Comparison of ENCODE assay signal across 15 mouse cellular contexts in the genomic region with DNA sequence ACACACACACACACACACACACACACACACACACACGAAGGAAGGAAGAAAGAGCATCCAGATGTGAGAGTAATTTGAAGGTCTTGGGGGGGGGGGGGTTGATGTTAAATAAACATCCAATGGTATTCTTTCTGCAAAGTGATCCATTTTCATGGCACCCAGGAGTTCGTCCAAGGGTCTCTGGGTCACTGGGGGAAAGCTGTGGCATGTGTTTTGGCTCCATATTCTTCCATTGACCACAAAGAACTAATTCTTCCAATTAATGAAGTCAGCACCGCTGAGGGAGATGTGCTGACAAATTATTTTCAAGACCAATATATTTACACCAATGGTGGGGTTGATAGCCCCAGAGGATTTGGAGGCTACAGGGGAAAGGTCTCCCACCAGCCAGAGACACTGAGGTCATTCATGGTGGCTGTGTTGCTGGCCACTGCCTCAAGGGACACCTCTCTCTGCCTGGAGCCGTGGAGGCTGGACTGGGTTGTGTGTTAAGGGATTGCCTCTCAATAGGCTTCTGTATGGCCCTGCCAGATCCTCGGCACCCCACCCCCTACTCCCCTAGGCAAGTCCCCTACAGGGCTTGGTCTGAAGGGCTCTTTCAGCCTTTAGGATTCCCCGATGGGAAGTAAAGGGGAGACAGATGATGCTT.
A peak's percentile ranks its signal among the peaks of the same experiment; 100 is the strongest.
DNase-seq lines count a peak whose midpoint lies in the region; ATAC-seq and TF ChIP-seq lines count a peak whose summit lies in the region.
"Had no signal": no experiment of that assay in that cellular context is flagged by ENCODE, and none has a peak within 500 bp of the region (broad histone marks: within the 10 kb centered on the region; RNA-seq: fewer than 3 reads in every experiment).

No protein-coding gene starts in this region.

- no peak for TF ChIP-seq EP300 in lung, postnatal 0 days (IDR thresholded peaks at IDR 0.05)

- H3K4me1 ChIP-seq in heart, embryonic 15.5 days (replicated peaks): peaks cover 25% of the 10 kb centered on the region
- H3K4me1 ChIP-seq in lung, embryonic 14.5 days (ENCODE audit: insufficient read depth): peaks cover 26% of the 10 kb centered on the region; the same call in 1 of the 2 replicates
- H3K4me1 ChIP-seq in lung, postnatal 0 days (ENCODE audit: insufficient read depth, low read depth, low read length): no peaks in the 10 kb centered on the region
- H3K4me1 ChIP-seq in embryonic facial prominence, embryonic 14.5 days (ENCODE audit: control insufficient read depth, insufficient read depth, low read length): peaks cover 10% of the 10 kb centered on the region
- peaks cover 11% of the 10 kb centered on the region; the same call in 1 of the 2 replicates for H3K4me1 ChIP-seq in stomach, embryonic 14.5 days (ENCODE audit: control insufficient read depth, insufficient read depth, low read length)

- no peak overlapping the region for H3K4me3 ChIP-seq in heart, embryonic 15.5 days
- no peak overlapping the region for H3K4me3 ChIP-seq in lung, embryonic 14.5 days (ENCODE audit: low read depth, low read length)
- H3K4me3 ChIP-seq in lung, postnatal 0 days (ENCODE audit: low read depth, low read length): no peak overlapping the region
- H3K4me3 ChIP-seq in embryonic facial prominence, embryonic 14.5 days (ENCODE audit: low read depth, low read length): no peak overlapping the region
- no peak overlapping the region for H3K4me3 ChIP-seq in stomach, embryonic 14.5 days (ENCODE audit: low read depth, low read length)
- H3K4me3 ChIP-seq: forebrain, embryonic 15.5 days; hindbrain, embryonic 15.5 days; myocyte had no signal

- H3K27ac ChIP-seq in heart, embryonic 15.5 days: 0 out of 2 replicates have a peak overlapping the region, but pooled peaks have one; percentile 34
- peak overlapping the region; percentile 64; the same call in 1 of the 2 replicates for H3K27ac ChIP-seq in lung, embryonic 14.5 days (ENCODE audit: low read depth)
- H3K27ac ChIP-seq in lung, postnatal 0 days (ENCODE audit: low read length): no peak overlapping the region
- no peak overlapping the region; the same call in 1 of the 2 replicates for H3K27ac ChIP-seq in embryonic facial prominence, embryonic 14.5 days (replicated peaks; ENCODE audit: low read depth, low read length)
- peak overlapping the region; percentile 28; the same call in 1 of the 2 replicates for H3K27ac ChIP-seq in stomach, embryonic 14.5 days (ENCODE audit: low read length)
- H3K27ac ChIP-seq: forebrain, embryonic 15.5 days; hindbrain, embryonic 15.5 days had no signal

- H3K27me3 ChIP-seq in heart, embryonic 15.5 days: no peaks in the 10 kb centered on the region
- H3K27me3 ChIP-seq in lung, embryonic 14.5 days (ENCODE audit: insufficient read depth, low read length): no peaks in the 10 kb centered on the region
- no peaks in the 10 kb centered on the region for H3K27me3 ChIP-seq in lung, postnatal 0 days (replicated peaks; ENCODE audit: insufficient read depth, low read length)
- H3K27me3 ChIP-seq in embryonic facial prominence, embryonic 14.5 days (replicated peaks; ENCODE audit: control insufficient read depth, insufficient read depth, low read length): peaks cover 8% of the 10 kb centered on the region; the same call in 1 of the 2 replicates
- no peaks in the 10 kb centered on the region for H3K27me3 ChIP-seq in stomach, embryonic 14.5 days (ENCODE audit: control insufficient read depth, insufficient read depth, low read length)
- H3K27me3 ChIP-seq: forebrain, embryonic 15.5 days; hindbrain, embryonic 15.5 days had no signal

- no peaks in the 10 kb centered on the region for H3K36me3 ChIP-seq in heart, embryonic 15.5 days
- H3K36me3 ChIP-seq in lung, embryonic 14.5 days (ENCODE audit: insufficient read depth): no peaks in the 10 kb centered on the region
- no peaks in the 10 kb centered on the region for H3K36me3 ChIP-seq in lung, postnatal 0 days (ENCODE audit: insufficient read depth, low read length)
- H3K36me3 ChIP-seq in embryonic facial prominence, embryonic 14.5 days (ENCODE audit: control insufficient read depth, insufficient read depth, low read length): no peaks in the 10 kb centered on the region
- no peaks in the 10 kb centered on the region for H3K36me3 ChIP-seq in stomach, embryonic 14.5 days (ENCODE audit: control insufficient read depth, insufficient read depth, low read length)
- H3K36me3 ChIP-seq: forebrain, embryonic 15.5 days; hindbrain, embryonic 15.5 days had no signal

- H3K9me3 ChIP-seq in heart, embryonic 15.5 days (replicated peaks): no peaks in the 10 kb centered on the region
- H3K9me3 ChIP-seq in lung, embryonic 14.5 days (ENCODE audit: low read depth, low read length): no peaks in the 10 kb centered on the region
- H3K9me3 ChIP-seq in lung, postnatal 0 days (ENCODE audit: low read length): no peaks in the 10 kb centered on the region
- no peaks in the 10 kb centered on the region for H3K9me3 ChIP-seq in embryonic facial prominence, embryonic 14.5 days (ENCODE audit: control insufficient read depth, low read length)
- no peaks in the 10 kb centered on the region for H3K9me3 ChIP-seq in stomach, embryonic 14.5 days (ENCODE audit: control insufficient read depth, low read depth, low read length)
- H3K9me3 ChIP-seq: forebrain, embryonic 15.5 days; hindbrain, embryonic 15.5 days had no signal

- WGBS in heart, embryonic 15.5 days: 55% methylated on average over 6 of the region's 6 CpGs
- 18% methylated on average over 6 of the region's 6 CpGs for WGBS in lung, embryonic 14.5 days
- 52% methylated on average over 5 of the region's 6 CpGs for WGBS in lung, postnatal 0 days
- WGBS in embryonic facial prominence, embryonic 14.5 days: 24% methylated on average over 5 of the region's 6 CpGs
- WGBS in stomach, embryonic 14.5 days: 39% methylated on average over 5 of the region's 6 CpGs

- no peak overlapping the region for H3K4me2 ChIP-seq in heart, embryonic 15.5 days
- H3K4me2 ChIP-seq in lung, embryonic 14.5 days: no peak overlapping the region
- no peak overlapping the region for H3K4me2 ChIP-seq in lung, postnatal 0 days (replicated peaks; ENCODE audit: low read depth, low read length)
- no peak overlapping the region for H3K4me2 ChIP-seq in embryonic facial prominence, embryonic 14.5 days (ENCODE audit: low read depth, low read length)
- H3K4me2 ChIP-seq in stomach, embryonic 14.5 days (replicated peaks; ENCODE audit: low read depth, low read length): no peak overlapping the region
- H3K4me2 ChIP-seq: forebrain, embryonic 15.5 days; hindbrain, embryonic 15.5 days had no signal

- no peak for DNase-seq in heart, postnatal 4 days
- DNase-seq in lung, embryonic 14.5 days: peak; percentile 62
- no peak for DNase-seq in lung, postnatal 0 days (ENCODE audit: low spot score)
- no peak for DNase-seq in embryonic facial prominence, embryonic 14.5 days (ENCODE audit: low spot score)
- no peak for DNase-seq in gastrocnemius, postnatal 25 days
- DNase-seq: adrenal gland, adult 2 months; gastrocnemius, postnatal 10 days; lung, adult 2 months; thymus, postnatal 4 days had no signal

- no peak; the same call in 1 of the 2 replicates for ATAC-seq in heart, embryonic 15.5 days (replicated peaks; ENCODE audit: insufficient number of reproducible peaks, insufficient read depth, low FRiP score, low read depth)
- ATAC-seq in lung, embryonic 14.5 days (ENCODE audit: insufficient read depth): peak; percentile 45
- no peak for ATAC-seq in lung, postnatal 0 days
- peak; percentile 62; the same call in 1 of the 2 replicates for ATAC-seq in embryonic facial prominence, embryonic 14.5 days (ENCODE audit: low read depth)
- ATAC-seq in stomach, embryonic 14.5 days (ENCODE audit: insufficient number of reproducible peaks, insufficient read depth, low FRiP score, low read depth): no peak
- ATAC-seq: CD4-positive, CD25-positive, alpha-beta regulatory T cell, adult 4 months; forebrain, embryonic 15.5 days had no signal

- TF ChIP-seq CTCF in lung, embryonic 14.5 days (IDR thresholded peaks at IDR 0.05; ENCODE audit: low read depth): no peak
- TF ChIP-seq CTCF in lung, postnatal 0 days (IDR thresholded peaks at IDR 0.05): no peak

- no peak overlapping the region for H3K9ac ChIP-seq in heart, embryonic 15.5 days
- no peak overlapping the region for H3K9ac ChIP-seq in lung, embryonic 14.5 days
- H3K9ac ChIP-seq in lung, postnatal 0 days (replicated peaks; ENCODE audit: low read depth): no peak overlapping the region
- no peak overlapping the region for H3K9ac ChIP-seq in embryonic facial prominence, embryonic 14.5 days (ENCODE audit: low read depth, low read length)
- H3K9ac ChIP-seq in stomach, embryonic 14.5 days (replicated peaks; ENCODE audit: low read depth, low read length): no peak overlapping the region
- H3K9ac ChIP-seq: forebrain, embryonic 15.5 days; hindbrain, embryonic 15.5 days had no signal

Comparison
In these comparisons a context has a peak if more than half of its experiments do, and no peak if none do; other contexts are left out.
1. ATAC-seq: peak in lung, embryonic 14.5 days (single experiment) and embryonic facial prominence, embryonic 14.5 days (single experiment); none in heart, embryonic 15.5 days (single experiment), lung, postnatal 0 days (single experiment) and stomach, embryonic 14.5 days (single experiment).
2. H3K27ac ChIP-seq: peak in heart, embryonic 15.5 days (single experiment), lung, embryonic 14.5 days (single experiment) and stomach, embryonic 14.5 days (single experiment); none in lung, postnatal 0 days (single experiment) and embryonic facial prominence, embryonic 14.5 days (single experiment).